Mouse (Mus musculus) E14TG2a.4 (cell line): ENCODE results near the gene Thg1l.

Experiments used
- H3K27me3 ChIP-seq: 2 replicates; pipeline ENCODE4 v1.6.1; 2014; ENCODE audit warnings: low read length, control low read depth; ENCODE audit not compliant: insufficient read depth
- H3K36me3 ChIP-seq: 2 replicates; pipeline ENCODE4 v1.6.1; 2014; ENCODE audit warnings: low read length, control low read depth; ENCODE audit not compliant: insufficient read depth
- H3K4me1 ChIP-seq: replicated peaks from 2 replicates; pipeline ENCODE4 v1.6.1; 2014; ENCODE audit warnings: low read depth, low read length, control low read depth
- H3K4me3 ChIP-seq: replicated peaks from 2 replicates; pipeline ENCODE4 v1.5.1; 2014; ENCODE audit warnings: mild to moderate bottlenecking, low read length
- H3K9me3 ChIP-seq: 2 replicates; pipeline ENCODE4 v1.6.1; 2014; ENCODE audit warnings: low read length, control low read depth
- CTCF ChIP-seq: conservative IDR thresholded peaks from 2 replicates; pipeline ENCODE4 v1.5.1; 2014; ENCODE audit warnings: low read length
- NANOG ChIP-seq: IDR thresholded peaks from 2 replicates; pipeline ENCODE4 v1.6.1; 2014; ENCODE audit warnings: borderline replicate concordance, low read length, mixed read lengths
- POU5F1 ChIP-seq: IDR thresholded peaks from 2 replicates; pipeline ENCODE4 v1.6.1; 2014; ENCODE audit warnings: low read length, borderline replicate concordance

The Thg1l gene

DNA sequence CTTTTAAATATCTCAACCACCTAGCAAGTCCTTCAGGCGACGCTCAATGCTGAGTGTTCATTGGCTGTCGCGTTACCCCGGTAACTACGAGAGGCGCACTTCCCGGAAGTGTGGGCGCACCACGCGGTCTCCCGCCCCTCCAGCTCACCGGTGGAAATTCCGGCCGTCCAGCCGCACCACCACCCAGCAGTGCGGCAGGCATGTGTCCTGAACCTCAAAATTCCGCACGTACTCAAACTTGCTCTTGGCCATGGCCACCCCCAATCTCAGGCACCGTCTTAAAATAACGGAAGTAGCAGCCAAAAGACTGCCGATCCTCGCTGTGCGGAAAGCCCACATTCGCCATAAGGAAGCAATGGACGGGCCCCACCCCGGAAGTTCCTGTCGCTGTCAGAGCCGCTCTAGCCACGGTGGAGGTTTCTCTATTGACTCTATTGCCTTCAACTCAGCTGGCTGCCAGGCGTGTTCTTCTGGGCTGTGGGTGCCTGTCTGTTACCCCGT is at the start of gene Thg1l:
Gene Thg1l, minus strand, starts transcription at position 368 of the 501 bp plus-strand sequence.
- Histone ChIP-seq H3K4me1 (peaks cover 17% of the 10 kb centered on the region), H3K9me3 (peaks cover 2% of the 10 kb centered on the region; the same call in 1 of the 2 replicates), H3K4me3 (peak within 1 kb of the TSS; percentile 92), H3K36me3 (peaks cover 37% of the 10 kb centered on the region), H3K27me3 (no peaks in the 10 kb centered on the region)
- TF ChIP-seq NANOG: no peak
- TF ChIP-seq POU5F1: no peak
- TF ChIP-seq CTCF: no peak

GRCm38 (mm10) chr11:45992087-45992486 is 36.8 kb upstream of the Thg1l start:
- H3K27me3 ChIP-seq: peaks cover 8% of the 10 kb centered on the region
- H3K4me3 ChIP-seq: peak overlapping the region; percentile 71
- TF ChIP-seq CTCF (no peak), POU5F1 (no peak)
- H3K36me3 ChIP-seq: no peaks in the 10 kb centered on the region
- H3K4me1 ChIP-seq: peaks cover 19% of the 10 kb centered on the region
- H3K9me3 ChIP-seq: no peaks in the 10 kb centered on the region

GRCm38 (mm10) chr11:45991604-45992003 is 36.3 kb upstream of the Thg1l start:
- TF ChIP-seq CTCF (no peak), NANOG (no peak), POU5F1 (no peak)
- H3K27me3 ChIP-seq: peaks cover 8% of the 10 kb centered on the region
- H3K4me1 ChIP-seq: peaks cover 19% of the 10 kb centered on the region
- no peaks in the 10 kb centered on the region for H3K36me3 ChIP-seq
- peak overlapping the region; percentile 71 for H3K4me3 ChIP-seq
- H3K9me3 ChIP-seq: no peaks in the 10 kb centered on the region

DNA sequence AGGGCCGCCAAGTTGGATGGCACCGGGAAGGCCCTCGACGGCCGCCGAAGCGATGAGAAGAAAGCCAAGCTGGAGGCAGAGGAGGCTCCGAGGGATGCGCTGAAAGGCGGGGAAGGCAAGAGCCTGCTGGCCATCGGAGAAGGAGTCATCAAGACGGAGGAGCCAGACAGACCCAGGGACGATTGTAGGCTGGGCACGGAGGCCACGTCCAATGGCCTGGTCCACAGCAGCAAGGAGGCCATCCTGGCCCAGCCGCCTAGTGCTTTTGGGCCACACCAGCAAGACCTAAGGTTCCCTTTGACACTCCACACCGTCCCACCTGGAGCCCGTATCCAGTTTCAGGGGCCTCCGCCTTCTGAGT is 25.6 kb upstream of the Thg1l start:
- Histone ChIP-seq H3K27me3 (peaks cover 26% of the 10 kb centered on the region), H3K36me3 (no peaks in the 10 kb centered on the region), H3K4me1 (peaks cover 32% of the 10 kb centered on the region), H3K4me3 (peak overlapping the region; percentile 72), H3K9me3 (no peaks in the 10 kb centered on the region)
- TF ChIP-seq POU5F1 (peak; percentile 31; the same call in 1 of the 2 replicates), CTCF (no peak), NANOG (no peak)

DNA sequence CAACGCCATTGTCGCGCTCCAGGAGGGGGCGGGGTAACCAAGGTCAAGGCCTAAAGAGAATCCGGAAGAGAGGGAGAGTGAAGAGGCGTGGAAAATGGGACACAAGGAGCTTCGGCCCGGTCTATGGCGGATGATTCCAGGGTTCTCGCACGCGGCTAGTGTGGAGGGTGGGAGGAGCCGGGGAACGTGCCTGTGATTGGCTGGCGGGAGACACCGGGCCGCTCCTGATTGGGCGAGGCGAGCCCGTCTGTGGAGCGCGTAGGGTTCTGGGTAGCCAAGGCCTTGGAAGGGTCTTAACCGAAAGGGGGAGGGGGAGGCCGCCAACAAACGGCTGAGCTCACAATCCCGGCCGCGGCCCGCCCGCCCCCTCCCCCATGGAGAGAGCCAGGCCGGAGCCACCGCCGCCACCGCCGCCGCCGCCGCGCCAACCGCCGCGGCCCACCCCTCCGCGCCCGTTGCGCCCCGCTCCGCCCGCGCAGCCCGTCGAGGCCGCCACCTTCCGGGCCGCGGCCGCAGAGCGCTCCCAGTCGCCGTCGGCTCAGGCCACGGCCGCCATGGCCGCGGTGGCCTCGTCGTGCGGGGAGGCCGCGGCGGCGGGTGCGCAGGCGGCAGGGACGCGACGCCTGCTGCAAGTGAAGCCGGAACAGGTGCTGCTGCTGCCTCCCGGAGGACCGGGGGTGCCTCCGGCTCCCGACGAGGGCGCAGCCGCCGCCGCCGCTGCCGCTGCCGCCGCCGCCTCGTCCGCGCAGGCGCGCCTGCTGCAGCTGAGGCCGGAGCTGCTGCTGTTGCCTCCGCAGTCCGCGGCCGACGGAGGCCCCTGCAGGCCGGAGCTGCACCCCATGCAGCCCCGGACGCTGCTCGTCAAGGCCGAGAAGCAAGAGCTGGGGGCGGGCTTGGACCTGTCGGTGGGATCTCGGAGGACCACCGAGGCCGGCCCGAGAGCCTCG is 24.9 kb upstream of the Thg1l start, which contains the start of gene Sox30:
Gene Sox30, plus strand, starts transcription at position 365 of the 947 bp plus-strand sequence.
- no peaks in the 10 kb centered on the region for H3K36me3 ChIP-seq
- peak within 1 kb of the TSS; percentile 72 for H3K4me3 ChIP-seq
- peaks cover 32% of the 10 kb centered on the region for H3K4me1 ChIP-seq
- H3K27me3 ChIP-seq: peaks cover 26% of the 10 kb centered on the region
- TF ChIP-seq NANOG (no peak), CTCF (no peak), POU5F1 (no peak)
- H3K9me3 ChIP-seq: no peaks in the 10 kb centered on the region

- H3K4me1 ChIP-seq: peaks cover 29% of the 10 kb centered on the region
- H3K27me3 ChIP-seq: peaks cover 28% of the 10 kb centered on the region
- TF ChIP-seq POU5F1 (no peak), NANOG (no peak), CTCF (no peak)
- H3K36me3 ChIP-seq: no peaks in the 10 kb centered on the region
- H3K9me3 ChIP-seq: no peaks in the 10 kb centered on the region
- H3K4me3 ChIP-seq: no peak overlapping the region
Observed at GRCm38 (mm10) chr11:45976061-45976460, 20.8 kb upstream of the Thg1l start.

DNA sequence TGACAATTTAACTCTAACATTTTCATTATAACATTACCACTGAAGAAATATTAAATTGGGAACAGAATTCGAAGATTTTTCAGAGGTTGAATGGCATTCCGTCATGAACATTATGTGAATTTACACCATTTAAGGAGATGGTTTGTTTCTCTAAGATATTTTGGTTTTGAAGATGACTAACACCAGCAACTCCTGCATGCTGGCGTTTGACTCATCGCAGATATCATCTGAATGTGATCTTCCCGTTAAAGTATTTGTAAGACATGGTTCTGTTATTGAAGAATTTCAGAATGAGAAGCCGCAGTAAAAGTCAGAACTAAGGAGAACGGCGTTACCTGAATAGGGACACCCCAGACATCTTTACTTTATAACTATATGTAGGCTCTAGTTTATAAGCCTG is 19.2 kb upstream of the Thg1l start:
- Histone ChIP-seq H3K9me3 (peaks cover 2% of the 10 kb centered on the region; the same call in 1 of the 2 replicates), H3K27me3 (peaks cover 22% of the 10 kb centered on the region)
- no peak for TF ChIP-seq POU5F1
- TF ChIP-seq NANOG: no peak
- no peak for TF ChIP-seq CTCF

DNA sequence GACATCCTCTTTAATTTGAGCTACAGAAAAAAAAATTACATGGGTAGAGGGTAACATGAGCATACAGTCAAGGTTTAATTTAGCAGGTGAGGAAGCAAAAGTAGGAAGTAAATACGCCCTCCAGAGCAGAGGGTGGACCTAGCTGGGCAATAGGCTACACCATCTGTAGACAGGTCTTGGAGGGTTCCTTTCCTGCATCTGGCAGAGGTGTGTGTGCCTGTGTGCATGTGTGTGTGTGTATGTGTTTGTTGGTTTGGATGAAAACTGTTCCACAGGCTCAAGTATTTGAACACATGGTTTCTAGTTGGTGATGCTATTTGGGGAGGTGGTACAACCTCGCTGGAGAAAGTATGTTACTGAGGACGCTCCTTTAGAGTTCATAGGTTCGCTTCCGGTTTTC is 18.3 kb upstream of the Thg1l start:
- Histone ChIP-seq H3K36me3 (no peaks in the 10 kb centered on the region), H3K27me3 (peaks cover 17% of the 10 kb centered on the region), H3K4me1 (peaks cover 18% of the 10 kb centered on the region), H3K9me3 (peaks cover 9% of the 10 kb centered on the region), H3K4me3 (no peak overlapping the region)
- TF ChIP-seq NANOG (no peak), POU5F1 (no peak), CTCF (no peak)

More for the DNA sequence above, 19.2 kb upstream of the Thg1l start:
- H3K4me3 ChIP-seq: no peak overlapping the region
- no peaks in the 10 kb centered on the region for H3K36me3 ChIP-seq
- peaks cover 21% of the 10 kb centered on the region for H3K4me1 ChIP-seq

- Histone ChIP-seq H3K36me3 (no peaks in the 10 kb centered on the region), H3K4me1 (peaks cover 6% of the 10 kb centered on the region), H3K4me3 (no peak overlapping the region), H3K27me3 (peaks cover 5% of the 10 kb centered on the region), H3K9me3 (peaks cover 47% of the 10 kb centered on the region)
- TF ChIP-seq POU5F1 (no peak), NANOG (no peak), CTCF (no peak)
Observed at GRCm38 (mm10) chr11:45968466-45968865, 13.2 kb upstream of the Thg1l start.
